Mouse (Mus musculus) kidney, embryonic 16.5 days (tissue): ENCODE measurements around the gene Crtc3. TPM values are rescaled to one million over a fixed set of nuclear protein-coding genes. Genes with fewer than 3 reads are reported as not detected.

Experiments used
- ATAC-seq: fragments of 200-750 bp; cut with Nextera tagmentation; 2 replicates; pipeline ENCODE4 v1.8.0; 2017; ENCODE audit warnings: moderate TSS enrichment; ENCODE audit not compliant: low FRiP score, low TSS enrichment
- H3K27ac ChIP-seq: fragments of 300-500 bp; sonication (generic); 2 replicates; pipeline ENCODE4 v1.5.1; 2014; ENCODE audit warnings: low read length
- H3K27me3 ChIP-seq: fragments of 300-500 bp; sonication (generic); 2 replicates; pipeline ENCODE4 v1.6.1; 2014; ENCODE audit warnings: low read length, control low read depth, mixed read lengths; ENCODE audit not compliant: insufficient read depth
- H3K36me3 ChIP-seq: fragments of 300-500 bp; sonication (generic); 2 replicates; pipeline ENCODE4 v1.6.1; 2014; ENCODE audit warnings: low read length, control low read depth, mixed read lengths; ENCODE audit not compliant: insufficient read depth
- H3K4me1 ChIP-seq: fragments of 300-500 bp; sonication (generic); 2 replicates; pipeline ENCODE4 v1.6.1; 2014; ENCODE audit warnings: low read length, control low read depth, mixed read lengths; ENCODE audit not compliant: insufficient read depth
- H3K4me2 ChIP-seq: fragments of 300-500 bp; sonication (generic); replicated peaks from 2 replicates; pipeline ENCODE4 v1.6.1; 2014; ENCODE audit warnings: low read depth, low read length
- H3K4me3 ChIP-seq: fragments of 300-500 bp; sonication (generic); 2 replicates; pipeline ENCODE4 v1.5.1; 2014; ENCODE audit warnings: mild to moderate bottlenecking, low read length
- H3K9ac ChIP-seq: fragments of 300-500 bp; sonication (generic); replicated peaks from 2 replicates; pipeline ENCODE4 v1.6.1; 2014; ENCODE audit warnings: low read length
- H3K9me3 ChIP-seq: fragments of 300-500 bp; sonication (generic); 2 replicates; pipeline ENCODE4 v1.6.1; 2016; ENCODE audit warnings: low read length, control low read depth
- WGBS: fragments of 180-500 bp; shearing (Covaris S2); extraction: QIAGEN DNeasy Blood & Tissue Kit; methylation state at CpG from one replicate; pipeline ENCODE4 v1.1.7; 2014; 5-methylcytosine and 5-hydroxymethylcytosine counted together
- polyA plus RNA-seq: library from polyadenylated mRNA; unstranded; fragments of >200 nt; fragmentation: Nextera tagmentation; extraction: Ambion mirVana; gene quantifications from 2 replicates; pipeline ENCODE4 v1.2.1, GENCODE M21; 2015

Gene Crtc3
- polyA plus RNA-seq, 1 experiment from 2014 or later = 18.5 TPM

GRCm38 (mm10) chr7:80666198-80666915, 22.3 kb downstream of the Crtc3 start:
- Histone ChIP-seq H3K36me3 (0 out of 2 replicates have a peak, but pooled peaks cover 2% of the 10 kb centered on the region), H3K9ac (no peak overlapping the region), H3K27ac (peak overlapping the region; percentile 68), H3K4me2 (peak overlapping the region; percentile 3; the same call in 1 of the 2 replicates), H3K4me1 (peaks cover 24% of the 10 kb centered on the region), H3K27me3 (no peaks in the 10 kb centered on the region), H3K4me3 (no peak overlapping the region), H3K9me3 (no peaks in the 10 kb centered on the region)
- peak; percentile 77 for ATAC-seq
- 44% methylated on average over 10 of the region's 10 CpGs for WGBS

- Histone ChIP-seq H3K27ac (no peak overlapping the region), H3K4me2 (no peak overlapping the region), H3K4me3 (no peak overlapping the region), H3K9me3 (no peaks in the 10 kb centered on the region), H3K36me3 (peaks cover 2% of the 10 kb centered on the region; the same call in 1 of the 2 replicates), H3K27me3 (no peaks in the 10 kb centered on the region), H3K9ac (no peak overlapping the region), H3K4me1 (peaks cover 14% of the 10 kb centered on the region)
- WGBS = 94% methylated on average over 4 of the region's 4 CpGs
- no peak for ATAC-seq
Measured at GRCm38 (mm10) chr7:80661082-80661481, 27.6 kb downstream of the Crtc3 start.

GRCm38 (mm10) chr7:80660619-80661018, 28.1 kb downstream of the Crtc3 start:
- peaks cover 10% of the 10 kb centered on the region for H3K4me1 ChIP-seq
- peaks cover 2% of the 10 kb centered on the region; the same call in 1 of the 2 replicates for H3K36me3 ChIP-seq
- no peak overlapping the region for H3K4me3 ChIP-seq
- ATAC-seq = no peak
- 84% methylated on average over 4 of the region's 4 CpGs for WGBS
- H3K9me3 ChIP-seq = no peaks in the 10 kb centered on the region
- H3K27ac ChIP-seq = no peak overlapping the region
- no peaks in the 10 kb centered on the region for H3K27me3 ChIP-seq
- no peak overlapping the region for H3K4me2 ChIP-seq
- H3K9ac ChIP-seq = no peak overlapping the region

- Histone ChIP-seq H3K27me3 (no peaks in the 10 kb centered on the region), H3K36me3 (no peaks in the 10 kb centered on the region; the same call in 1 of the 2 replicates), H3K9me3 (no peaks in the 10 kb centered on the region), H3K9ac (no peak overlapping the region), H3K27ac (peak overlapping the region; percentile 59), H3K4me2 (no peak overlapping the region), H3K4me1 (peaks cover 7% of the 10 kb centered on the region), H3K4me3 (no peak overlapping the region)
- ATAC-seq = peak; percentile 69; the same call in 1 of the 2 replicates
- 45% methylated on average over 8 of the region's 8 CpGs for WGBS
Measured at GRCm38 (mm10) chr7:80657896-80658295, 30.8 kb downstream of the Crtc3 start.

GRCm38 (mm10) chr7:80655350-80656013, 33.2 kb downstream of the Crtc3 start:
- Histone ChIP-seq H3K4me1 (peaks cover 7% of the 10 kb centered on the region), H3K36me3 (no peaks in the 10 kb centered on the region; the same call in 1 of the 2 replicates), H3K4me3 (no peak overlapping the region), H3K9ac (no peak overlapping the region), H3K9me3 (no peaks in the 10 kb centered on the region), H3K27me3 (no peaks in the 10 kb centered on the region), H3K27ac (no peak overlapping the region), H3K4me2 (no peak overlapping the region)
- WGBS = 73% methylated on average over 6 of the region's 6 CpGs
- no peak for ATAC-seq

DNA sequence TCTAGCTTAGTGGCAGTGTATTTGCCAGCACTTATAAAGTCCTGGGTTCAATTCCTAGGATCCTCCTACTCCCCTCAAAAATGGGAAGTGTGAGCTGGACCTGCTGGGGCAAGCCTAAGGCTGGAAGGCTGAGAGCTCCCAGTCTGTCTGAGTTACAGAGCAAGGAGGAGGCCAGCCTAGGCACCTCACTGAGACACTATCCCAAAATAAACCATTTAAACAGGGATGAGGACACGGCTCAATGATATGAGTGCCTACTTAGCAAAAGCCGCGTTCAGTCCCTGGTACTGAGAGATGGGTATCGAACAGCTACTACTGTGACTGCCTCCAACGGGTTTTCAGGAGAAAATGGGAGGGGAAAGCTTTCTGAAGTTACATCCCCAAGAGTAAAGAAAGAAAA, 33.8 kb downstream of the Crtc3 start:
- no peak overlapping the region for H3K4me3 ChIP-seq
- H3K27ac ChIP-seq = no peak overlapping the region
- no peak for ATAC-seq
- H3K9me3 ChIP-seq = no peaks in the 10 kb centered on the region
- no peak overlapping the region for H3K4me2 ChIP-seq
- WGBS = 78% methylated on average over 5 of the region's 5 CpGs
- H3K9ac ChIP-seq = no peak overlapping the region
- H3K4me1 ChIP-seq = peaks cover 7% of the 10 kb centered on the region
- no peaks in the 10 kb centered on the region for H3K36me3 ChIP-seq
- no peaks in the 10 kb centered on the region for H3K27me3 ChIP-seq

DNA sequence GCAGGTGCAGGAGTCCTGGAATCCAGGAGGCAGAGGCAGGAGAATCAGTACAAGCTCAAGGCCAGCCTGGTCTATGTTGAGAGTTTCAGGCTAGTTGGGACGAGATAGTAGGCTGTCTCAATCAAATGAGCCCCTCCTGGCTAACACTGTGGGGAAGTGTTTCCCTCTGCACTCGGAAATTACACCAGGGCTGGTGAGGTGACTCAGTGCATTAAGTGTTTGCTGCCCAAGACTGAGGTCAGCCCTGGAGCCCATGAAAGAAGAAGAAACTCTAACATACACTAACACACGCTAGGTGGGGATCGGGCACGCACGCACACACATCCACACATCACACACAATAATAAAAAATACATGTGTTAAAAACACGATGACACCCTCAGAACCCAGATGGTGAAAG, 34.3 kb downstream of the Crtc3 start:
- ATAC-seq = no peak
- Histone ChIP-seq H3K27me3 (no peaks in the 10 kb centered on the region), H3K4me3 (no peak overlapping the region), H3K36me3 (no peaks in the 10 kb centered on the region), H3K4me2 (no peak overlapping the region), H3K4me1 (peaks cover 7% of the 10 kb centered on the region), H3K9ac (no peak overlapping the region), H3K9me3 (no peaks in the 10 kb centered on the region), H3K27ac (no peak overlapping the region)
- 91% methylated on average over 7 of the region's 7 CpGs for WGBS

DNA sequence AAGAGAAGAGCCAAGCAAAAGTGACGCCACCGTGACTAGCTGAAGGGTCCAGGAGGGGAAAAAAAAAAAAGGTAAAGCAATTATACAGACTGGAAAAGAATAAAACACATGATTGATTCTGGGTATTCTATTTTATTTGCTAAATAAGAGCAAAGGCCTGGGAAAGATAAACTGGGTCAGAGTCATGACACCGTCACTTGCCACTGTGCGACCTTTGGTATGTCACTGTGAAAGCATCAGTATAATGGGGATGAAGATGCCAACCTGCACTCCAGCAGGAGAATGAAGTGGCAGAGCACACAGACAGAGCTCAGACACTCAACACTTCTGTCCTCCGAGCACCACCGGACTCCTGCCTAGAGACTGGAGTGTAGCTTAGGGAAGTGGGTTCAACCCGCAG, 34.7 kb downstream of the Crtc3 start:
- no peaks in the 10 kb centered on the region for H3K9me3 ChIP-seq
- 85% methylated on average over 7 of the region's 7 CpGs for whole genome bisulfite sequencing
- no peak overlapping the region for H3K4me2 ChIP-seq
- ATAC-seq = no peak
- no peaks in the 10 kb centered on the region for H3K36me3 ChIP-seq
- no peak overlapping the region for H3K9ac ChIP-seq
- no peak overlapping the region for H3K4me3 ChIP-seq
- H3K4me1 ChIP-seq = peaks cover 7% of the 10 kb centered on the region
- no peaks in the 10 kb centered on the region for H3K27me3 ChIP-seq
- H3K27ac ChIP-seq = no peak overlapping the region

- Histone ChIP-seq H3K4me3 (no peak overlapping the region), H3K4me1 (peaks cover 7% of the 10 kb centered on the region), H3K4me2 (no peak overlapping the region), H3K27ac (no peak overlapping the region), H3K27me3 (no peaks in the 10 kb centered on the region), H3K9ac (no peak overlapping the region), H3K36me3 (no peaks in the 10 kb centered on the region), H3K9me3 (no peaks in the 10 kb centered on the region)
- WGBS = 78% methylated on average over 10 of the region's 10 CpGs
- no peak for ATAC-seq
Measured at GRCm38 (mm10) chr7:80653077-80653476, 35.6 kb downstream of the Crtc3 start.

- Histone ChIP-seq H3K4me2 (no peak overlapping the region), H3K9me3 (no peaks in the 10 kb centered on the region), H3K36me3 (no peaks in the 10 kb centered on the region), H3K27ac (no peak overlapping the region), H3K9ac (no peak overlapping the region), H3K4me3 (no peak overlapping the region), H3K4me1 (peaks cover 6% of the 10 kb centered on the region), H3K27me3 (no peaks in the 10 kb centered on the region)
- WGBS = 51% methylated on average over 5 of the region's 5 CpGs
- ATAC-seq = no peak
Measured at GRCm38 (mm10) chr7:80652289-80652688, 36.4 kb downstream of the Crtc3 start.
